Mouse (Mus musculus) cerebellum, adult 2 months (tissue): ENCODE data around the gene Mast2. TPM values are rescaled to one million over a fixed set of nuclear protein-coding genes. Genes with fewer than 3 reads are reported as not detected.

Experiments
- DNase-seq, 2 experiments: peaks; one replicate each; pipeline ENCODE4 v3.0.0; 2021
- H3K27ac ChIP-seq: fragments of 200-500 bp; 2 replicates; pipeline ENCODE4 v1.5.1; 2012; ENCODE audit warnings: low read length, control low read depth, inconsistent platforms; ENCODE audit not compliant: insufficient read depth
- H3K27me3 ChIP-seq: fragments of 200-500 bp; 2 replicates; pipeline ENCODE4 v1.6.1; 2012; ENCODE audit warnings: inconsistent platforms, mild to moderate bottlenecking, low read length, moderate library complexity; ENCODE audit not compliant: control insufficient read depth, insufficient read depth
- H3K4me1 ChIP-seq: fragments of 200-500 bp; 2 replicates; pipeline ENCODE4 v1.6.1; 2011; ENCODE audit warnings: low read length; ENCODE audit not compliant: control insufficient read depth, insufficient read depth
- H3K4me3 ChIP-seq: fragments of 200-500 bp; replicated peaks from 2 replicates; pipeline ENCODE3; 2011; ENCODE audit warnings: mild to moderate bottlenecking, low read depth, low read length, control low read depth; ENCODE audit not compliant: insufficient read depth
- CTCF ChIP-seq: fragments of 200-500 bp; IDR thresholded peaks from 2 replicates; pipeline ENCODE4 v1.5.1; 2011; ENCODE audit warnings: low read depth, mild to moderate bottlenecking, control low read depth, low read length, moderate library complexity, borderline replicate concordance; ENCODE audit not compliant: insufficient read depth
- POLR2A ChIP-seq: fragments of 200-500 bp; IDR thresholded peaks from 2 replicates; pipeline ENCODE4 v1.6.1; 2011; ENCODE audit warnings: low read length, control low read depth, borderline replicate concordance; ENCODE audit not compliant: insufficient read depth
- WGBS: fragments of 180-500 bp; shearing (Covaris S2); methylation state at CpG from one replicate; pipeline ENCODE4 v1.1.7; 2018; 5-methylcytosine and 5-hydroxymethylcytosine counted together
- polyA plus RNA-seq: library from polyadenylated mRNA; depleted of rRNA; stranded (reverse); fragments of >200 nt; gene quantifications from 2 replicates; pipeline ENCODE4 v1.2.3, GENCODE M21; 2012

Mast2 gene
- polyA plus RNA-seq, 1 experiment: 79.2 TPM

DNA sequence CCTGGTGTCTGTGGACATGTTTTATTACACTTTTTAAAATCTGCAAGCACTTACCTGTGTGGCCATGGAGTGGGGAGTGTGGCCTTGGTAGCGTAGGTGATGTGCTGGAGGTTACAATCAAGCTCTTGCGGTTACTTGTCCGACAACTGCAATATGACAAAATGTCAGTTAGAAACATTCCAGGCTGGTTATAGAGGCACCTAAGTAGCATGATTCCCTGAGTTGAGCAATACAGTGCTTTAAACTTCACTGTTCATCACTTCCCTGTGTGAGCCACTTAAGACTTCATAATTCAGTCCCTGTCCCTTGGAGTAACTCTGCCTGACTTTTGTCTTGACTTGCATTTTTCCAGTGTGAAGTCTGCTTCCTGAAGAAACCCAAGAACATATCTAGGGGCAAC lies 111.1 kb downstream of the Mast2 start:
- DNase-seq: no peak
- TF ChIP-seq POLR2A: no peak
- TF ChIP-seq CTCF: no peak
- WGBS: 100% methylated on average over 3 of the region's 3 CpGs
- H3K27me3 ChIP-seq: no peaks in the 10 kb centered on the region
- H3K4me1 ChIP-seq: no peaks in the 10 kb centered on the region
- H3K4me3 ChIP-seq: no peak overlapping the region
- no peak overlapping the region for H3K27ac ChIP-seq

- Histone ChIP-seq H3K4me1 (no peaks in the 10 kb centered on the region), H3K27ac (no peak overlapping the region), H3K27me3 (no peaks in the 10 kb centered on the region), H3K4me3 (no peak overlapping the region)
- TF ChIP-seq CTCF: no peak
- no peak for TF ChIP-seq POLR2A
- 50% methylated on average over 3 of the region's 3 CpGs for WGBS
- no peak for DNase-seq
These were observed 111.5 kb downstream of the Mast2 start for GRCm38 (mm10) chr4:116352496-116352895.

GRCm38 (mm10) chr4:116342119-116342518 lies 121.9 kb downstream of the Mast2 start:
- TF ChIP-seq POLR2A (no peak), CTCF (peak; percentile 67)
- Histone ChIP-seq H3K4me1 (no peaks in the 10 kb centered on the region), H3K27ac (no peak overlapping the region), H3K4me3 (no peak overlapping the region), H3K27me3 (no peaks in the 10 kb centered on the region)
- peak; percentile 48 to 52 for DNase-seq

DNA sequence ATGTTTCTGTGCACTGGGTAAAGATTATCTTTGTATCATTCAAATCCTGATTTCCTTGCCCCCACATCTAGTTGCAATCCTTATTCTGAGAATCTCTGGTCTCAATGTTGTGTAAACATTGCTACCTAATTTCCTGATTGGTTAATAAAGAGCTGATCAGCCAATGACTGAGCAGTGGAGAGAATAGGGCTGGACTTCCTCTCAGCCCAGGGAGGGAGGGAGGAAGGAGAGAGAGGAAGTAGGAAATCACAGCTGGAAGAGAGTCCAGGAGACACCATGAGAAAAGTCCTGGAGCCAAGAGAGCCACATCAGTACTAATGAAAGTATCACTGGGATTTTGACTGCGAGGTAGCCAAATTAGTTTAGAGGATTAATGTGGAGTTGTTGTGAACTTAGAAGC lies 127.7 kb downstream of the Mast2 start:
- no peak for DNase-seq
- Histone ChIP-seq H3K27ac (no peak overlapping the region), H3K27me3 (no peaks in the 10 kb centered on the region), H3K4me3 (no peak overlapping the region), H3K4me1 (no peaks in the 10 kb centered on the region)
- WGBS: 94% methylated on average over 1 of the region's 1 CpGs
- TF ChIP-seq POLR2A: no peak
- TF ChIP-seq CTCF: no peak

DNA sequence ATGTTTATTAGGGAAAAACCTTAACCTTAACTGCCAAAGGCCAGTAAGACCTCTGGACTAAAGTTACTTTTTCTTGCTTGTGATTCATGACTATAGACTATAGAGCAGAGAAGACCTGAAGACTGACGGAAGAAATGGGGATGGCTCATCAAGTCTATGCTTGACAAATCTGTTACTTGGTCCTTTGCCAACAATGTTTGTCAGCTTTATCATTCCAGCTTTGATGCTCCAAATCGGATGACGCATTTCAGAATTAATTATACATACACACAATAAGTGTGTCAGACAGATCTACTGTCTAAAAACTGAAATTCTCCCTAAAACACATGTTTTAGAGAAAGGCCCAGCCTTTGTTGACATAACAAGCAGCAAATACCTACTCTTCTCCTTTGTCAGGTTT lies 134.7 kb downstream of the Mast2 start:
- no peak for DNase-seq
- Histone ChIP-seq H3K27ac (no peak overlapping the region), H3K4me1 (no peaks in the 10 kb centered on the region), H3K27me3 (no peaks in the 10 kb centered on the region), H3K4me3 (no peak overlapping the region)
- TF ChIP-seq CTCF (no peak), POLR2A (no peak)
- 68% methylated on average over 3 of the region's 3 CpGs for WGBS

DNA sequence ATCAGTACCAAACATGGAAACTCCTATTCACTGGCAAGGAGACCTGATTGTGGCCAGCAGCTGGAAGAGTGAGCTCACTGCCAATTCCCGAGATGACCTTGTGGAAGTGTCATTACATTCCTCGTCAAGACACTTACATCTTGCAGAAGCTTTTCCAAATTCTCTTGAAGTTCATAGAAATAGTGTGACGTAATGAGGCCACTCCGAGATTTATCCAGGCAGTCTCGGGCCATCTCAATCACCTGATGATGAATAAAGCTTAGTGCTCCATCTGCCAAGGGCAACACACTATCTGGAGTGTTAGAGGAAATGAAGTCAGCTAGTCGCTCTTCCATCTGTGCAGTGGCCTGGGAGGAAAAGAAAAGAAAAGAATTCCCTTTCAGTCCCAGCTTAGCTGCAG lies 141.9 kb downstream of the Mast2 start:
- DNase-seq: no peak
- 81% methylated on average over 6 of the region's 6 CpGs for WGBS
- TF ChIP-seq POLR2A: no peak
- no peak for TF ChIP-seq CTCF
- Histone ChIP-seq H3K4me3 (no peak overlapping the region), H3K27ac (no peak overlapping the region), H3K4me1 (no peaks in the 10 kb centered on the region), H3K27me3 (no peaks in the 10 kb centered on the region)

DNA sequence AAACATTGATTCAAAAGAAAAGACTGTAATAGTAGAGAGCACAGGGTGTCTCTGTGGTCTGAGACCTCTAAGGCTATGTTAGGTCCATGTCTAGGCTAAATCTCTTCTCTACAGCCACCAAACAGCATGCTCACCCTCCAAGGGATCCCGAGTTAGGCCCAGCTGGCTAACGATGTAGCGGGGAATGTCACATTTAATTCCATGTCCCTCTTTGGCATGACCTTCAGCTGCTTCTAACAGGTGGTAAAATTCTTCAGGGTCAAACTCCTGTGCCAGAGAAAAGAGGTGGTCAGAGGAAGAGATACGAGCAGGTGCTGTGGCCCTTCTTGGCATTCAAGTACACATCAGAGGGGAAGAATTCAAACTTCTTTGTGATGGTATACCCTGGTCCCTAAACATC lies 146.4 kb downstream of the Mast2 start:
- no peak overlapping the region for H3K4me3 ChIP-seq
- H3K27ac ChIP-seq: no peak overlapping the region
- DNase-seq: no peak
- H3K4me1 ChIP-seq: no peaks in the 10 kb centered on the region
- no peak for TF ChIP-seq CTCF
- TF ChIP-seq POLR2A: no peak
- WGBS: 78% methylated on average over 4 of the region's 4 CpGs
- no peaks in the 10 kb centered on the region for H3K27me3 ChIP-seq

GRCm38 (mm10) chr4:116304551-116304950 lies 159.4 kb downstream of the Mast2 start:
- no peaks in the 10 kb centered on the region; the same call in 1 of the 2 replicates for H3K4me1 ChIP-seq
- H3K27ac ChIP-seq: no peak overlapping the region
- WGBS: 9% methylated on average over 1 of the region's 1 CpGs
- no peak for TF ChIP-seq CTCF
- H3K4me3 ChIP-seq: no peak overlapping the region
- DNase-seq: no peak
- H3K27me3 ChIP-seq: no peaks in the 10 kb centered on the region

- DNase-seq: no peak
- Histone ChIP-seq H3K4me3 (no peak overlapping the region), H3K27ac (peak overlapping the region; percentile 69; the same call in 1 of the 2 replicates), H3K4me1 (no peaks in the 10 kb centered on the region; the same call in 1 of the 2 replicates), H3K27me3 (no peaks in the 10 kb centered on the region)
- TF ChIP-seq POLR2A (no peak), CTCF (no peak)
- WGBS: 49% methylated on average over 4 of the region's 4 CpGs
These were observed 163.1 kb downstream of the Mast2 start for GRCm38 (mm10) chr4:116300878-116301355.

DNA sequence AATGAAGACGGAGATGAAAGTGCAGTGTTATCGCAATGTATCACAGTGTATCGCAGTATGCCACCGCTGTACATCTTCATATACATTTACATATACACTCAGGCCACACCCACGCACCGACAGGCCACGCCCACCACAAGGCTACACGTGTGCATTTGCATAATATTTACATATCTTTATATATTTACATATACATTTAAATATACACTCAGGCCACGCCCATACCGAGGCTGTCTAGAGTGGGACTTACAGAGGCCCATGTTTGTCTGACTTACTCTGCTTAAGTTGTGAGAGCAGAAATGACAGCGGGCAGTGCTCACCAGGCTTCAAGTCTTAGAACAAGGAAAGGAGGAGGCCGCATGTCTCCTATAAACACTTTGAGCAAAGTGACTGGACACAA lies 170.7 kb downstream of the Mast2 start:
- Histone ChIP-seq H3K4me1 (peaks cover 16% of the 10 kb centered on the region), H3K27me3 (no peaks in the 10 kb centered on the region), H3K4me3 (no peak overlapping the region), H3K27ac (no peak overlapping the region)
- 90% methylated on average over 12 of the region's 12 CpGs for WGBS
- no peak for DNase-seq
- TF ChIP-seq CTCF (no peak), POLR2A (no peak)
